Mouse (Mus musculus): ENCODE data around the gene Mrps7. TPM values are rescaled to one million over a fixed set of nuclear protein-coding genes. Genes with fewer than 3 reads are reported as not detected.
"Not testable (repeated sequence)": the region's sequence is repeated elsewhere in the genome, so short reads cannot be mapped to it uniquely, and the experiment has no call there.

Gene Mrps7
- polyA plus RNA-seq, 1 experiment from 2014 or later = 83.9 TPM

GRCm38 (mm10) chr11:115642705-115643104 lies 39.0 kb downstream of the Mrps7 start:
- no peak overlapping the region for H3K27ac ChIP-seq
- 93% methylated on average over 2 of the region's 2 CpGs for WGBS
- 0 out of 2 replicates have a peak, but pooled peaks cover 3% of the 10 kb centered on the region for H3K4me1 ChIP-seq
- H3K27me3 ChIP-seq = no peaks in the 10 kb centered on the region
- H3K9me3 ChIP-seq = no peaks in the 10 kb centered on the region
- no peak overlapping the region for H3K4me2 ChIP-seq
- H3K36me3 ChIP-seq = peaks cover 8% of the 10 kb centered on the region
- no peak overlapping the region for H3K4me3 ChIP-seq
- no peak overlapping the region for H3K9ac ChIP-seq
- ATAC-seq (ENCODE audit: borderline replicate concordance, extremely low read depth, low FRiP score, low TSS enrichment) = no peak

- H3K4me3 ChIP-seq = no peak overlapping the region
- ATAC-seq (ENCODE audit: borderline replicate concordance, extremely low read depth, low FRiP score, low TSS enrichment) = no peak
Measured at GRCm38 (mm10) chr11:115643265-115643664, 39.5 kb downstream of the Mrps7 start.

GRCm38 (mm10) chr11:115644308-115644707 lies 40.6 kb downstream of the Mrps7 start:
- Histone ChIP-seq H3K4me2 (no peak overlapping the region), H3K4me3 (no peak overlapping the region), H3K9ac (no peak overlapping the region), H3K4me1 (0 out of 2 replicates have a peak, but pooled peaks cover 3% of the 10 kb centered on the region), H3K27ac (no peak overlapping the region), H3K27me3 (no peaks in the 10 kb centered on the region), H3K9me3 (no peaks in the 10 kb centered on the region), H3K36me3 (peaks cover 14% of the 10 kb centered on the region)
- ATAC-seq (ENCODE audit: borderline replicate concordance, extremely low read depth, low FRiP score, low TSS enrichment) = no peak
- WGBS = 90% methylated on average over 13 of the region's 13 CpGs

More at GRCm38 (mm10) chr11:115643265-115643664, 39.5 kb downstream of the Mrps7 start:
- Histone ChIP-seq H3K4me1 (0 out of 2 replicates have a peak, but pooled peaks cover 3% of the 10 kb centered on the region), H3K27ac (no peak overlapping the region), H3K9ac (no peak overlapping the region), H3K9me3 (no peaks in the 10 kb centered on the region), H3K36me3 (peaks cover 11% of the 10 kb centered on the region), H3K27me3 (no peaks in the 10 kb centered on the region), H3K4me2 (no peak overlapping the region)
- 66% methylated on average over 10 of the region's 10 CpGs for WGBS

- peaks cover 14% of the 10 kb centered on the region for H3K36me3 ChIP-seq
- H3K4me2 ChIP-seq; H3K27ac ChIP-seq; H3K4me3 ChIP-seq; H3K9me3 ChIP-seq; H3K9ac ChIP-seq; H3K27me3 ChIP-seq; H3K4me1 ChIP-seq; ATAC-seq (ENCODE audit: borderline replicate concordance, extremely low read depth, low FRiP score, low TSS enrichment): not testable (repeated sequence)
- WGBS = 50% methylated on average over 14 of the region's 14 CpGs
Measured at GRCm38 (mm10) chr11:115645498-115645897, 41.8 kb downstream of the Mrps7 start.

- Histone ChIP-seq H3K36me3 (peaks cover 14% of the 10 kb centered on the region), H3K4me1 (no peaks in the 10 kb centered on the region), H3K4me2 (no peak overlapping the region), H3K4me3 (no peak overlapping the region), H3K9ac (no peak overlapping the region), H3K9me3 (no peaks in the 10 kb centered on the region), H3K27me3 (no peaks in the 10 kb centered on the region), H3K27ac (no peak overlapping the region)
- WGBS = 85% methylated on average over 9 of the region's 9 CpGs
- ATAC-seq (ENCODE audit: borderline replicate concordance, extremely low read depth, low FRiP score, low TSS enrichment) = no peak
Measured at GRCm38 (mm10) chr11:115646439-115646838, 42.7 kb downstream of the Mrps7 start.

GRCm38 (mm10) chr11:115647459-115647858 lies 43.7 kb downstream of the Mrps7 start:
- ATAC-seq (ENCODE audit: borderline replicate concordance, extremely low read depth, low FRiP score, low TSS enrichment) = no peak
- H3K4me2 ChIP-seq = no peak overlapping the region
- peaks cover 14% of the 10 kb centered on the region for H3K36me3 ChIP-seq
- H3K27me3 ChIP-seq = no peaks in the 10 kb centered on the region
- no peak overlapping the region for H3K27ac ChIP-seq
- H3K4me3 ChIP-seq = no peak overlapping the region
- no peaks in the 10 kb centered on the region for H3K9me3 ChIP-seq
- no peak overlapping the region for H3K9ac ChIP-seq
- H3K4me1 ChIP-seq = no peaks in the 10 kb centered on the region
- WGBS = 51% methylated on average over 6 of the region's 6 CpGs

- H3K4me1 ChIP-seq = no peaks in the 10 kb centered on the region
- H3K9ac ChIP-seq = no peak overlapping the region
- ATAC-seq (ENCODE audit: borderline replicate concordance, extremely low read depth, low FRiP score, low TSS enrichment) = no peak
- peaks cover 17% of the 10 kb centered on the region for H3K36me3 ChIP-seq
- no peak overlapping the region for H3K27ac ChIP-seq
- no peak overlapping the region for H3K4me2 ChIP-seq
- no peaks in the 10 kb centered on the region for H3K27me3 ChIP-seq
- H3K4me3 ChIP-seq = no peak overlapping the region
- no peaks in the 10 kb centered on the region for H3K9me3 ChIP-seq
- WGBS = 55% methylated on average over 10 of the region's 10 CpGs
Measured at GRCm38 (mm10) chr11:115649706-115650105, 46.0 kb downstream of the Mrps7 start.

GRCm38 (mm10) chr11:115651680-115652079 lies 48.0 kb downstream of the Mrps7 start:
- Histone ChIP-seq H3K4me1 (no peaks in the 10 kb centered on the region), H3K4me3 (no peak overlapping the region), H3K9ac (no peak overlapping the region), H3K9me3 (no peaks in the 10 kb centered on the region), H3K27me3 (no peaks in the 10 kb centered on the region), H3K4me2 (no peak overlapping the region), H3K36me3 (peaks cover 19% of the 10 kb centered on the region), H3K27ac (no peak overlapping the region)
- no peak for ATAC-seq (ENCODE audit: borderline replicate concordance, extremely low read depth, low FRiP score, low TSS enrichment)
- WGBS = 88% methylated on average over 3 of the region's 3 CpGs

GRCm38 (mm10) chr11:115653194-115653593 lies 49.5 kb downstream of the Mrps7 start:
- no peak overlapping the region for H3K4me2 ChIP-seq
- ATAC-seq (ENCODE audit: borderline replicate concordance, extremely low read depth, low FRiP score, low TSS enrichment) = no peak

GRCm38 (mm10) chr11:115654128-115654527 lies 50.4 kb downstream of the Mrps7 start:
- Histone ChIP-seq H3K27ac (no peak overlapping the region), H3K4me1 (no peaks in the 10 kb centered on the region), H3K4me3 (no peak overlapping the region), H3K9me3 (no peaks in the 10 kb centered on the region), H3K9ac (no peak overlapping the region), H3K4me2 (no peak overlapping the region), H3K27me3 (no peaks in the 10 kb centered on the region), H3K36me3 (peaks cover 8% of the 10 kb centered on the region; the same call in 1 of the 2 replicates)
- WGBS = 62% methylated on average over 2 of the region's 2 CpGs
- no peak for ATAC-seq (ENCODE audit: borderline replicate concordance, extremely low read depth, low FRiP score, low TSS enrichment)

More at GRCm38 (mm10) chr11:115653194-115653593, 49.5 kb downstream of the Mrps7 start:
- Histone ChIP-seq H3K9me3 (no peaks in the 10 kb centered on the region), H3K4me3 (no peak overlapping the region), H3K27me3 (no peaks in the 10 kb centered on the region), H3K36me3 (peaks cover 12% of the 10 kb centered on the region; the same call in 1 of the 2 replicates), H3K9ac (no peak overlapping the region), H3K27ac (no peak overlapping the region), H3K4me1 (no peaks in the 10 kb centered on the region)
- WGBS = 84% methylated on average over 3 of the region's 3 CpGs

Other genes starting within 250 kb of the Mrps7 start
- gene Hid1, start 236.2 kb upstream of the Mrps7 start, polyA plus RNA-seq (2015; fragmentation: Nextera tagmentation; extraction: Ambion mirVana) = 13.9 and 15.8 TPM in 2 replicates
- gene Cdr2l, start 222.0 kb upstream of the Mrps7 start, polyA plus RNA-seq (2015; fragmentation: Nextera tagmentation; extraction: Ambion mirVana) = 13.7 and 15.3 TPM in 2 replicates
- gene Mrpl58, start 200.2 kb upstream of the Mrps7 start, polyA plus RNA-seq (2015; fragmentation: Nextera tagmentation; extraction: Ambion mirVana) = 204 and 222 TPM in 2 replicates
- gene Atp5h, start 184.0 kb upstream of the Mrps7 start, polyA plus RNA-seq (2015; fragmentation: Nextera tagmentation; extraction: Ambion mirVana) = 787 and 840 TPM in 2 replicates
- gene Kctd2, start 183.8 kb upstream of the Mrps7 start, polyA plus RNA-seq (2015; fragmentation: Nextera tagmentation; extraction: Ambion mirVana) = 16.3 and 17.8 TPM in 2 replicates
- gene Trim80, start 163.4 kb upstream of the Mrps7 start, polyA plus RNA-seq (2015; fragmentation: Nextera tagmentation; extraction: Ambion mirVana) = not detected in 2 replicates
- gene Slc16a5, start 141.5 kb upstream of the Mrps7 start, polyA plus RNA-seq (2015; fragmentation: Nextera tagmentation; extraction: Ambion mirVana) = 0.55 and 1.9 TPM in 2 replicates
- gene Armc7, start 128.3 kb upstream of the Mrps7 start, polyA plus RNA-seq (2015; fragmentation: Nextera tagmentation; extraction: Ambion mirVana) = 6.6 and 7.1 TPM in 2 replicates
- gene Nt5c, start 112.1 kb upstream of the Mrps7 start, polyA plus RNA-seq (2015; fragmentation: Nextera tagmentation; extraction: Ambion mirVana) = 81.5 and 83.7 TPM in 2 replicates
- gene Jpt1, start 89.5 kb upstream of the Mrps7 start, polyA plus RNA-seq (2015; fragmentation: Nextera tagmentation; extraction: Ambion mirVana) = 504 and 510 TPM in 2 replicates
- gene Sumo2, start 67.6 kb upstream of the Mrps7 start, polyA plus RNA-seq (2015; fragmentation: Nextera tagmentation; extraction: Ambion mirVana) = 993 and 1,027 TPM in 2 replicates
- gene Nup85, start 39.5 kb upstream of the Mrps7 start, polyA plus RNA-seq (2015; fragmentation: Nextera tagmentation; extraction: Ambion mirVana) = 190 and 192 TPM in 2 replicates
- gene Gga3, start 126 bp downstream of the Mrps7 start, polyA plus RNA-seq (2015; fragmentation: Nextera tagmentation; extraction: Ambion mirVana) = 15.6 and 18.1 TPM in 2 replicates
- 29.5 and 32.3 TPM in 2 replicates for gene Mif4gd, start 9.0 kb downstream of the Mrps7 start, polyA plus RNA-seq (2015; fragmentation: Nextera tagmentation; extraction: Ambion mirVana)
- 19.6 and 20.9 TPM in 2 replicates for gene Slc25a19, start 24.4 kb downstream of the Mrps7 start, polyA plus RNA-seq (2015; fragmentation: Nextera tagmentation; extraction: Ambion mirVana)
- 85.6 and 91.0 TPM in 2 replicates for gene Grb2, start 104.7 kb downstream of the Mrps7 start, polyA plus RNA-seq (2015; fragmentation: Nextera tagmentation; extraction: Ambion mirVana)
- 23.1 and 24.6 TPM in 2 replicates for gene Tmem94, start 161.5 kb downstream of the Mrps7 start, polyA plus RNA-seq (2015; fragmentation: Nextera tagmentation; extraction: Ambion mirVana)
- 19.0 and 19.6 TPM in 2 replicates for gene Caskin2, start 209.7 kb downstream of the Mrps7 start, polyA plus RNA-seq (2015; fragmentation: Nextera tagmentation; extraction: Ambion mirVana)
- 37.3 and 43.0 TPM in 2 replicates for gene Tsen54, start 210.8 kb downstream of the Mrps7 start, polyA plus RNA-seq (2015; fragmentation: Nextera tagmentation; extraction: Ambion mirVana)
- gene Llgl2, start 220.1 kb downstream of the Mrps7 start, polyA plus RNA-seq (2015; fragmentation: Nextera tagmentation; extraction: Ambion mirVana) = 35.1 and 40.1 TPM in 2 replicates